Mouse (Mus musculus) liver (tissue): ENCODE data around the gene Igf1.

ENCODE experiments used
- DNase-seq: peaks from one replicate; pipeline ENCODE4 v3.0.0-alpha.2; 2020; ENCODE audit warnings: mixed read lengths

Igf1 gene

DNA sequence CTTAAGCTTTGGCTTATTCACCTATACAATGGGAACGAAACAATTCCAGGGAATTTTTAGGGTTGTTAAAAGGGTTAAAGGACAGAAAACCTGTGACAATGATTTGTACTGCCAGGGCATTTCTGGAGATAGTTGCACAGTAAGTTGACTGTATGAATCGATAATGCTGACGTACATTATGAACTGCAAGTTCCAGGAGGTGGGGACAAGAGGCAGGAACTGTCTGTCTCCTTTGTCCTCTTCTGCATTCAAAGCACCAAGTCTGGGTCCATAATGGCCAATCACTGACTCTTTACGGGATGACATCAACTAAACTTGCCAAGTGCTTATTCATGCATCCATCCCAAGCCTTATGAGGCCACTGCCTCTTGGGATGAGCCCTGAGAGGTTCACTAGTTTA lies 39.3 kb downstream of the Igf1 start:
- no peak for DNase-seq

DNA sequence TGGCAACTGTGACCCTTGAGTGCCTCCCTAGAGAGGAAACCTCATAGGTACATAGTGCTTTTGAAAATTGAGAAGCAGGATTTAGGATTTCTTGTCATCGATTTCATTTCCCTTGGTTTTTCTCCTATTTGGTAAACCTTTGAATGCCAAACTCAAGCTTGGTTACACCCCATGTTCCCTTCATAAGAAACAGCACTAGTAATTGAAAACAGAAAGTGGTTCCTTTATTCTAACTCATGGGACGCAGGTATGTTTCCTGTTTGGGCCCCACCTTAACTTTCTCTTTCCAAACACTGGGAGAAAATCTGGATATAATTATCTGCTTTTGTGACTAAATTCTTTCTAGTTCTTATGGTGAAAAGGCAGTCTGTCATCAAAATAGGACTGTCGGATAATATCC lies 40.8 kb downstream of the Igf1 start:
- no peak for DNase-seq

DNA sequence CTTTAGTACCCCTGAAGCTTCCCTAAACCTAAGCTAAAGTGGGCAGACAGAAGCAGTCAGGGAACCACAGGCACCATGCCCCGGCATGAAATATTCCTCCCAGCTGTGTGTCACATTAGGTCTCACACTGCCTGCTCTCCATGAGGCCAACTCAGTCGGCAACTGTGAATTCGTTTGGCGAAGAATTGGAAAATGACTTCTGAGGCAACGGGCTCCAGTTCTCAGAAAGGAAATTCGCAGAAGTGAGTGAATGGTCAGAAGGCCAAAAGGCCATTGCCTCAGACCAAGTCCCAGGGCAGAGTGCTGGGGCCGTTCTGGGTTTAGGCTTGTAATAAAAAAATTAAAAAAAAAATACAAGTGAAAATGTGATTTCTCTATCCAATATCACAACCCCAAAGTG lies 43.9 kb downstream of the Igf1 start:
- DNase-seq, result no peak

DNA sequence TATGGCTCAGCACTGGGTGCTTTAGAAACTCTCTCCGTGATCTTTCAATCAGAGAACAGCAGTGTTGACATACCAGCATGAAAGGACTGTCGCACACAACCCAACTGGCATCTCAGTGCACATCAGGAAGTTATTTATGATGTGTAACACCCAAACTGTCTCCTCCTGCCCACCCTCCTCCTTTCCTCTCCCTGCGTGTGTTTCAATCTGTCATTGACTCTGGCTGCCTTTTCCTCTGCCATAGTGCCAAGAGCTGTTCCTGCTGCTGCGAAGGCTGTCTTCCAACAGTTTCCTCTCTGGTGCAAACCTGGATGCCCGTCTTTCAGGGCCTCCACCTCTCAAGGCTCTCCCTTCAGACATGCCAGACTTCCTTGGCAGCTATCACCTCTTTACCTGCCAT lies 46.3 kb downstream of the Igf1 start:
- no peak for DNase-seq

DNA sequence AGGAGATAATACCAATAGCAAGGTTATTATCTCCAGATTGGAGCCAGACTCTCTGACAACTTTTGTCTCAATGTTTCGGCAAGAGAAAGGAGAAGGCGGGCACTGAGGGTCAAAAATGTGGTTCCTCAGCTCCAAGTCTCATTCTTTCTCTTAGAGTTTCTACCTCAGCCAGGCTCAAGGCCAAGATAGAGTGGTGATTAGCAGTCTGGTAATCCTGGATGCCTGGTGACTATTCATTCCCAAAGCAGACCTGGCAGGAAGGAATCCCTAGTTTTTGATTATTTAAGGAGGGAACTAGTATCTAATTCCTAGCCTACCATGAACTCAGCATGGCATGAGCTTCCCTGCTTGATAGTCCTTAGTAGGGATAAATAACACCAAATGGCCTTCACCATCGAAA lies 47.0 kb downstream of the Igf1 start:
- no peak for DNase-seq

DNA sequence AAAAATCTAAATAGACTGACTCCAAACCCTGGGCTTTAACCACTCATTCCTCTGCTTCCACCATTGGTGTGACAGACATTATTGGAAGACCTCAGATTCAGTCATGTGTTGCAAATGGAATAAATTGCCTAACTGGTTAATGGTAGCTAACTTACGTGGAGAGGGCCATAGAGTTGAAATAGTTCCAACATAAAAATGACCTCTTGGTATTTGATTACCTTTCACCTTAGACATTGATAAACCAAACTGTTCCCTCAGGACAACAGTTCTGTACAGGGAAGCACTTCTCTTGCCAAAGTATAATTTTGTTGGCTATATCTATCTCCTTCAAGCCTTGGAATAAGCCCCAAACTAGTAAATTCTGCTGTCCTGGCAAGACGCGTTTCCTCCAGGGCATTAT lies 48.1 kb downstream of the Igf1 start:
- no peak for DNase-seq

DNA sequence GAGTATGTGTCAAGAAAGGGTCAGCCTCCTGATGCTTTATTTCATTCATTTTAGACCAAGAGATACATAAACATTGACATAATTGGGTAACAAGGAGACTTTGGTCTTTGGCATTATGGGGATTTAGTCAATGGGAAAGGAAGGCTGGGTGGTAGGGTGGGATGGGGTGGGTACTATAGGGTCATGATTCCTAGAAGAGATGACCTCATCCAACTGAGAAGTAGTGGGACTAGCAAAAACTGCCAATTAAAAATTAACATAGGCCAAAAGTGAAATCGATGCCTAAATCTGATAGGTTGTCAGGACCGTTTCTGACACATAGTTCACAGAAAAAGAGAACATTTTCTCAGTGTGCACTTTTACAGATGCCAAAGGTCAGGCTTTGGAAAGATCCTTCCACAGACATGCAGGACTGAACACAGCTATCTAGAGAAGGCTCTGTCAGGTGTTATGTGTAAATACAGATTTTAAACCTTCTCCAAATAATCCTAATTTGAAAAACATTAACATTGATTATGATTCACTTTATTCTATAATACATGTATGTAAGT lies 48.8 kb downstream of the Igf1 start:
- no peak for DNase-seq

DNA sequence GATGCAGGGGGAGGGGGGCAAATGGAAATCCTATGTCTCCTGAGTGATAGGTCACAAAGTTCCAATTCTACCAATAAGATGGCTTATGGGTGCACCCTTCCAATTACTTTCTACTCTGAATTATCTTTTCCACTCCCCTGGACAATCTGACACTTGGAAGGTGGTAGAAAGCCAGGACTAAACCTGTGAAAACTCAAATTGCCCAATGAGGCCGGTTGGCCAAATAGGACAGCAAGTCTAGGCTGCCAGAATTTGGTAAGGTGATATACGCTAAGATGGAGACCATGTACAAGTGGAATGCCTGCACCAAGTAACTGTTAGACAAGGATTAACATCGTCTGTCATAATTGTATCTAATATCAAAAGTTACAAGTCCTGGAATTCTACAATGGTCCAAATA lies 55.8 kb downstream of the Igf1 start:
- no peak for DNase-seq

DNA sequence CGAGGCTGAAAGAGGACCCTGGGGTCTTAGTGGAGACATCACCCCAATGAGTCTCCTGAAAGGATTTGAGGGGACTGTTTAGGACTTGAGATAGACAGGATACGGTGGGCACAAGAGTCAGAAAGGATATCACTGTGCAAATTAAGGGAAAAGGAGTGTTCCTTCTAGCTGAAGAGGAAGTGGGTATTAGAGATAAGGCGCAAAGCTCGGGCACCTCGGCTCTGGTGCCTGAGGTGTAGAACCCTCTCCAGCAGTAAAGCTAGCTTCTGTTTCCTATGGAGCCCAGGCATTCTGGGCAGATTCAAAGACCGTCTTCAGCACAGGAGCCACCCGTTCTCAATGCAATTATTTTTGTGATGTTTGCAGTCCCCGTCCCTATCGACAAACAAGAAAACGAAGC lies 56.9 kb downstream of the Igf1 start:
- DNase-seq, result no peak

DNA sequence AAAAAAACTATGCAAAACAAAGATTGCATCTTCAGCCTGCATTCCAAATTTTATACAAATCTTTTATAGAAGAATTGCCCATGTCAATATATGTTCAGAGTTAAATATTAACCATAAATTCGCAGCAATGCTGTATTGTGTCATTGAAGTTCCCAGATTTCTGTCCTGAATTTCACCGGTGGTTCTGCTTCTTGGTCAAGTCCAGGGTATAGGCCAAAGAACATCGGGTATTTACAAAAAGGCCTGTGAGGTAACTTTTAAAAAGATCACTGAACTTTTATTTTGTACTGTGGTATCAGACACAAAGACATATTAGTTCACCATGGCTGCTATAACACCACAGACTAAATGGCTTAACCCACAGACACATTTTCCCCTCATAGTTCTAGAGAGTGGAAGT lies 57.7 kb downstream of the Igf1 start:
- DNase-seq, result no peak

DNA sequence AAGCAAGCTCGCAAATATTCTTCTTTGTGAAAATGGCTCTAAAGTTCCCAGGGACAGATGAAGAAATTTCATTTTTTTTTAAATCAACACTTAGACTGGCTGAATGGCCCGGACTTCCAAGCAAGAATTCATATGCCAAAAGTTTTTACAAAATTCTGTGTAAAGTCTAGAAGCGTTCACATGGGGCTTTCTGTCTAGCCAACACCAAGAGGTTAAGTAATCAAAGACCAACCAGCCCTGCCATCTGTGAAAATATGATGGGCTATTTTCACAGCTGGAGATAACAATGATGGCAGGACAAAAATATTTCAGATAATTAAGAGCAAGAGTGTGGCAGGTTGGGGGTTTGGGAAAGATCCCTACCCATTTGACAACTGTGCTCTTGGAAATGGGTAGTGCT lies 64.2 kb downstream of the Igf1 start:
- no peak for DNase-seq

DNA sequence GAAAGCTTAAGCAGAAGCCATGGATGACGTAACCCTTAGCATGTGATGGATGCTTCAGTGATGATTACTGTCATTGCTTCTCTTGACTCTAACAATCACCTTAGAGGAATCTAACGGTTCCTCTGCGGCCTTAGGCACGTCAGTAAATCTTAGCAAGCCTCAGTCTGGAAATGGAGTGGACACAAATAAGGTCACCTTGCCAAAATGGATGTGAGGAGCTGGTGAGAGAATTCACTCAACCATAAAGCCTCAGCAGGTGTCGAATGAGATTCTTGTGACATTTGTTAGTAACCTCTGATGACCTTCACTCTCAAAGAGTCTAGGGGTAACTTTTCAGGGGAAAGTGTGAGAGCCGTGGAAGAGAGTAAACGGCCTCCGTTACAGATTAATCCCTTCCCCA lies 68.5 kb downstream of the Igf1 start:
- no peak for DNase-seq

DNA sequence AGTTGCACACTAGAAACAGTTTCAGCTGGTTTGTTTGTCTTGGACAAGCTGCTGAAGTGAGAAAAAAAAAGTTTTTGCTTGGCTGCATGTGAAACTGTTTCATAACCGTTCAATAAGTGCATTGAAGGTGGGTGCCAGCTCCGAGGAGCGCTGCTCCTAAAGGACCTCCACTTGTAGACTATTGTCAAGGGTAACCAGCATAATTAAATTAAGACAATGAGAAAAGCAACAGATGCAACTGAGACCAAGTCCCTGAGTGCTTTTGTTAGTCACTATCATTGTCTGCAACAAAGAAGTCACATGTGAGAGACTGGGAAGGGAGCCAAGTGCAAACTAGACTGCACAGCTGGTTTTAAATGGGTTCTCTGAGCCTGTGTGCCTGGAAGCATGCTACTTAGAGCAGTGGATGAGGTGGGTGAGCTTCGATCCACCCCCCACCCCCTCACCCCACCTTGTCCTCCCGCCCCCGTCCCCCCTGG lies 69.1 kb downstream of the Igf1 start:
- DNase-seq, result no peak

DNA sequence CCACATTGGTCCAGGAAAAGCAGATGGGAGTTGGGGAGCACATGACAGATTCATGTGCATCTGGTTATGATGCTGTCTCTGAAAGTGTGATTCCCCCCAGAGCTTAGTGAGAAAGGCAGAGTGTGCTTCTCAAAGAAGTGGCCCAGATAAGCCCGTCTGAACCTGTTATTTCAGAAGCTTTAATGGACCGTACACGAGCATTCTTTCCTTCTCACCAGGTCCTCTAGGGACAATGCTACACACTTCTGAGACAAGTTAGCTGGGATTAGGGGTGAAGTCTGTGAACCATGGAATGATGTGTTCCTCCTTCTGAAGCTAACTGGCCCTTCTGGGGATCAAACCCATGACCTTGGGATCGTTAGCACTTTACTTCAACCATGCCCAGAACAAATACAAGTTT lies 90.1 kb downstream of the Igf1 start:
- no peak for DNase-seq

DNA sequence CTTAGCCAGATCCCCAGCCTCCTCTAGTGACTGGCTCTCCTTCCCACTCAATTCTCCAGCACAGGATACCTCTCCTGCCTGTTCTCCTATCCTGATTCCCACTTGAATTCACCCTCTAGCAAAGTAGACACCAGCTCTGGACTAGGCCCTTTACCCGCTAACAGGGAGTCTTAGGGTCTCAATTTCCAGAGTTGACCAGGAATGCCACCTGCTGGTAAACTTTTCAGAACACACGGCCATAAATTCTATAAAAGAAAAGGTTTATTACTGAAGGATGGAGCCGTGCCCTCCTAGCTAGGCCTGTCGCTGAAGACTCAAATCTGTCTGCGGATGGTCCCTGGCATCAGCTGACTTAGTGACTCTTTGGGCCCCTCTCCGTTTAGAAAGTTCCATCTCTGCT lies 113.5 kb downstream of the Igf1 start:
- DNase-seq, result no peak

DNA sequence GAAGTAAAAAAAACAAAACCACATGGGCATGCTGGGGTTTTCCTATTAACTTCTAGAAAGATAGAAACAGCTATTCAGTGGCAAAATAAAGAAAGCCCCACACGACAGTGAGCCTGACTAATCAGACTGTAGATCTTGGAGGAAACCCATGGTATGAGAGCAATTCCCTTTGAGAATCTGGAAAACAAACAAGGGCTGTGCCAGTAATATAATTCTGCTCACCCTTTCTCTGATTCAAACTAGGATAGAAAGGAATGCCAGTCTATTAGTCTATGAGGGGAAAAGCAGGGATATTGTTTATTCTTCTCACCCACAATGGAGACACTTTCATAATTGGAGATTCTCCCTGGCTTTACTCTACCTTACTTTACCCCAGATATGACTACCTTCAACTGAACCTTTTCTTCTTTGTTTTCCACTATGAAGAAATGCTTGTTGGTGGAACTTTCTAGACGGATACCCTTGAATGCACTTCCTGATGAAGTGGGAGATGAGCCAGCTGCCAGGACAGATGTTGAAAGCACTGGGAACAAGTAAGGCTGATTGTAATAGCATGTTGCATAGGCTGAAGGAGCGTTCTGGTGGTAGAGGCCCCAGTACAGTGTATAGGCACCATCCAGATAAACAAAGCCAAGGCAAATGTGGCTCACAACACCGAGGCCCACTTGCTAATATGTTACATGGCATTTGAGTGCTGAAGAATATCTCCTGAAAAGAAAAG lies 116.0 kb downstream of the Igf1 start:
- no peak for DNase-seq

DNA sequence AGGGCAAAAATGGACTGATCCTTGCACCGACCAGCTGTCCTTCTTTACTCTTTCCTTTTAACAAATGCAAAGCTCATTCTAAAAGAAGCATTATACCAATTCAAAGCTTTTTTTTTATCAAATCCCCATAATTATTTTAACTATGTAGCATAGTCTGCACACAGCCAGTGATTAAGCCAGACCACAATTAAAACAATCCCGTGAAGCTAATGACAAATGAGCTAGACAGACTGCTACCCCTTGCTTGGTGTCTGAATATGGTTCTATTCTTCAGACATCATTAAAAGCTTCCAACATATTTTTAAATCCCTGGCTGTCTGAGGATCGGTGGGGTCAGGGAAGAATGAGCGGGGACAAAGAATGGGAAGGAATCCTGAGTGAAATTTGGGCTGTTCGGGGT lies 127.3 kb downstream of the Igf1 start:
- DNase-seq, result no peak

DNA sequence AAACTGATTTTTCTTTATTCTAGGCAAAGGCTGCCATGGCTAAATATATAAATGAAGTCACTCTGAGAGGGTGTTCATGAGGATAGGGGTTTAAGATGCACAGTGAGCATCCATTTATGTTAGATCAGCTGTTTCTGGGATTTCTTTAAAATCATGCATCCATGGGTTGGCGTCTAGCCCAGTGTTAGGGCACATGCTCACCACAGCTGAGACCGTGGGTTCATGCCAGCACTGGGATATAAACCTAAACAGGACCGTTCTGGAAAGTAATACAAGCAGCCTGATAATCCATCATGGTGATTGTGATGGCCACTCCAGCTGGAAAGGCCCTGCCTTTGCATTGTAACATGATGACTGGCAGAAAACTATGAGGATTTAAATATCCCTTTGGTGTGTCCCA lies 128.1 kb downstream of the Igf1 start:
- DNase-seq, result no peak
